Mouse (Mus musculus): ENCODE data around the gene 2610507B11Rik. TPM values are rescaled to one million over a fixed set of nuclear protein-coding genes. Genes with fewer than 3 reads are reported as not detected.
A peak's percentile ranks its signal among the peaks of the same experiment; 100 is the strongest.
"Not testable (repeated sequence)": the region's sequence is repeated elsewhere in the genome, so short reads cannot be mapped to it uniquely, and the experiment has no call there.

2610507B11Rik gene
- 100 to 1,000 TPM; 211 to 289 (median 233) TPM for total RNA-seq (2022)

- DNase-seq (ENCODE audit: low spot score in 2 of 2) = peak; percentile 78 to 88
Observed at GRCm38 (mm10) chr11:78261380-78262352, at the start of gene 2610507B11Rik. Gene 2610507B11Rik (plus strand): TSS chr11:78261752.

GRCm38 (mm10) chr11:78213086-78213817 is 48.3 kb upstream of the 2610507B11Rik start:
- DNase-seq (ENCODE audit: low spot score in 2 of 2) = no peak

GRCm38 (mm10) chr11:78215709-78216317 is 45.7 kb upstream of the 2610507B11Rik start:
- DNase-seq (ENCODE audit: low spot score in 2 of 2) = no peak

GRCm38 (mm10) chr11:78223586-78223985 is 38.0 kb upstream of the 2610507B11Rik start:
- DNase-seq (ENCODE audit: low spot score in 2 of 2) = peak; percentile 31 to 49

GRCm38 (mm10) chr11:78231518-78231917 is 30.0 kb upstream of the 2610507B11Rik start:
- no peak for DNase-seq (ENCODE audit: low spot score in 2 of 2)

- DNase-seq (ENCODE audit: low spot score in 2 of 2) = no peak
Observed at GRCm38 (mm10) chr11:78240193-78240857, 21.2 kb upstream of the 2610507B11Rik start.

GRCm38 (mm10) chr11:78245261-78245626 is 16.3 kb upstream of the 2610507B11Rik start:
- no peak for DNase-seq (ENCODE audit: low spot score in 2 of 2)

- peak; percentile 82 to 83 for DNase-seq (ENCODE audit: low spot score in 2 of 2)
Observed at GRCm38 (mm10) chr11:78245627-78246317, 15.8 kb upstream of the 2610507B11Rik start, which contains the start of the genes Sdf2 and Supt6. Gene Sdf2 (plus strand): TSS chr11:78245746. Gene Supt6 (minus strand): TSS chr11:78245987.

- DNase-seq (ENCODE audit: low spot score in 2 of 2) = no peak
Observed at GRCm38 (mm10) chr11:78246318-78247011, 15.1 kb upstream of the 2610507B11Rik start.

- DNase-seq (ENCODE audit: low spot score in 2 of 2) = no peak
Observed at GRCm38 (mm10) chr11:78247012-78247348, 14.6 kb upstream of the 2610507B11Rik start.

- no peak for DNase-seq (ENCODE audit: low spot score in 2 of 2)
Observed at GRCm38 (mm10) chr11:78247727-78248140, 13.8 kb upstream of the 2610507B11Rik start.

GRCm38 (mm10) chr11:78256618-78257017 is 4.9 kb upstream of the 2610507B11Rik start:
- no peak for DNase-seq (ENCODE audit: low spot score in 2 of 2)

GRCm38 (mm10) chr11:78260489-78261258 is 878 bp upstream of the 2610507B11Rik start:
- no peak for DNase-seq (ENCODE audit: low spot score in 2 of 2)

- peak; percentile 22 to 50 for DNase-seq (ENCODE audit: low spot score in 2 of 2)
Observed at GRCm38 (mm10) chr11:78262550-78262949, 998 bp downstream of the 2610507B11Rik start.

GRCm38 (mm10) chr11:78265571-78265970 is 4.0 kb downstream of the 2610507B11Rik start:
- no peak for DNase-seq (ENCODE audit: low spot score in 2 of 2)

- DNase-seq (ENCODE audit: low spot score in 2 of 2) = no peak
Observed at GRCm38 (mm10) chr11:78271986-78272385, 10.4 kb downstream of the 2610507B11Rik start.

GRCm38 (mm10) chr11:78275596-78275995 is 14.0 kb downstream of the 2610507B11Rik start:
- DNase-seq (ENCODE audit: low spot score in 2 of 2) = no peak

- not testable (repeated sequence) for DNase-seq (ENCODE audit: low spot score in 2 of 2)
Observed at GRCm38 (mm10) chr11:78276169-78276568, 14.6 kb downstream of the 2610507B11Rik start.

GRCm38 (mm10) chr11:78278853-78279252 is 17.3 kb downstream of the 2610507B11Rik start:
- DNase-seq (ENCODE audit: low spot score in 2 of 2) = no peak

Data from gastrocnemius, adult 8-10 months (tissue).